In the genomic region with DNA sequence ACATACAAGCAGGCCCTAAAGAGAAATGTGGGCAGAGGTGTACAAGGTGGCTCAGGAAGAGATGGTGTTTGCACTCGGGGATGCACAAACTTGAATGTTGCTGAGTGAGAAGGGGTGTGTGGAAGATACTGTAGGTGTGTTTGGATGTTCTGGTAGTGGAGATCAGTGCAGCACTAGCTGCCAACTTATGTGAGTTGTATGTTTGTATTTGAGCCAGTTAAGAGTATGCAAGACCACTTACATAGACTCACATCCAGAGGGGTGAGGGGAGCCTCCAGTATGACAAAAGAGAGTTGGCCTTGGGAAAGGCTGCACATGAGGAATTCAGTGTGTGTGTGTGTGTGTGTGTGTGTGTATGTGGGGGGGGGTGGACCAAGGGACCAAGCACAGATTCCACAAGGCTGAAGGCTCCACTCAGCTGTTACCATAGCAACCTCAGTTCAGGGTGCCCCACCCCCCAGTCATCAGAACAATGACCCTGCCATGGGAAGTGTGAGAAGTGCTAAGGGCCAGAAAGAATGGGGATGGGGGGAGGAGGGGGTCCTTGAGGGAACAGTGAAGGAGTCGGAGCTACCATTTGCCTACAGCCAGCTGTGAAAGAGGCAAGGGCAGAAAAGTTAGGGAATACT, we compare ENCODE assay signal across 11 mouse cellular contexts. TPM values are rescaled to one million over a fixed set of nuclear protein-coding genes. Genes with fewer than 3 reads are reported as not detected.
DNase-seq lines count a peak whose midpoint lies in the region; ATAC-seq and TF ChIP-seq lines count a peak whose summit lies in the region.
"Had no signal": no experiment of that assay in that cellular context is flagged by ENCODE, and none has a peak within 500 bp of the region (broad histone marks: within the 10 kb centered on the region; RNA-seq: fewer than 3 reads in every experiment).

No protein-coding gene starts in this region.

- no peak overlapping the region for H3K4me2 ChIP-seq in embryonic facial prominence, embryonic 13.5 days

- no peaks in the 10 kb centered on the region for H3K9me3 ChIP-seq in embryonic facial prominence, embryonic 13.5 days

- H3K4me3 ChIP-seq in gastrocnemius, adult 2 months = peak overlapping the region; percentile 76
- no peak overlapping the region for H3K4me3 ChIP-seq in embryonic facial prominence, embryonic 13.5 days
- H3K4me3 ChIP-seq: erythroblast, embryonic 14.5 days had no signal

- intact Hi-C loops in gastrocnemius, adult 2 months (cut with DNase I) = no loop called here
- intact Hi-C loops in left cerebral cortex, postnatal 36 days (cut with DNase I) = loop anchor here (2.0 kb wide), 1 partner anchor 108 kb away; no protein-coding TSS in a partner anchor

- peaks cover 74% of the 10 kb centered on the region for H3K4me1 ChIP-seq in embryonic facial prominence, embryonic 13.5 days

- H3K27ac ChIP-seq in gastrocnemius, adult 2 months = peak overlapping the region; percentile 78
- H3K27ac ChIP-seq in embryonic facial prominence, embryonic 13.5 days = peak overlapping the region; percentile 80

- no peaks in the 10 kb centered on the region for H3K27me3 ChIP-seq in embryonic facial prominence, embryonic 13.5 days
- H3K27me3 ChIP-seq: CH12.LX had no signal

- H3K36me3 ChIP-seq in embryonic facial prominence, embryonic 13.5 days = peaks cover 28% of the 10 kb centered on the region

- DNase-seq in gastrocnemius, adult 2 months = no peak
- no peak for DNase-seq in gastrocnemius, adult 8-10 months (ENCODE audit: low spot score in 2 of 2)
- DNase-seq in Muller cell, postnatal 12 days (ENCODE audit: inconsistent ontology term) = peak; percentile 83
- peak; percentile 58 for DNase-seq in kidney, postnatal 10 days
- peak; percentile 95 for DNase-seq in retina, postnatal 1 day
- no peak for DNase-seq in left cerebral cortex, postnatal 36 days (ENCODE audit: low spot score in 2 of 2)
- no peak for DNase-seq in spleen, postnatal 10 days (ENCODE audit: low spot score in 2 of 2)

- no peak overlapping the region for H3K9ac ChIP-seq in embryonic facial prominence, embryonic 13.5 days

- TF ChIP-seq CTCF in gastrocnemius, adult 2 months (IDR thresholded peaks at IDR 0.05) = no peak

- WGBS in embryonic facial prominence, embryonic 13.5 days = 37% methylated on average over 2 of the region's 2 CpGs

- ATAC-seq in embryonic facial prominence, embryonic 13.5 days (ENCODE audit: insufficient number of reproducible peaks, insufficient read depth, low FRiP score, low TSS enrichment, low read depth) = no peak

RNA-seq across cellular contexts. Expression of a gene that starts 3.6 kb away (rescaled TPM):
- 10 to 100 TPM; 19.5 to 35.2 TPM for total RNA-seq in gastrocnemius, adult 2 months (2021)
- 10 to 100 TPM; 15.6 to 23.8 (median 20.3) TPM for total RNA-seq in gastrocnemius, adult 8-10 months (2022)
- polyA plus RNA-seq in embryonic facial prominence, embryonic 13.5 days (2015; fragmentation: Nextera tagmentation; extraction: Ambion mirVana) = 79.3 and 83.7 TPM in 2 replicates
- total RNA-seq in left cerebral cortex, postnatal 36 days (2021) = 100 to 1,000 TPM; 409 to 413 TPM

RNA-seq across cellular contexts. Expression of a gene that starts 16.7 kb away (rescaled TPM):
- 1,000 to 10,000 TPM; 2,819 to 3,581 TPM for total RNA-seq in gastrocnemius, adult 2 months (2021)
- 1,000 to 10,000 TPM; 2,216 to 3,193 (median 3,049) TPM for total RNA-seq in gastrocnemius, adult 8-10 months (2022)
- 2.1 and 4.3 TPM in 2 replicates for polyA plus RNA-seq in embryonic facial prominence, embryonic 13.5 days (2015; fragmentation: Nextera tagmentation; extraction: Ambion mirVana)
- 1 to 10 TPM in 1 of 2 experiments, under 1 TPM in 1; 0.67 to 1.0 TPM for total RNA-seq in left cerebral cortex, postnatal 36 days (2021)
- total RNA-seq: neutrophil, adult 5-6 weeks had no signal
- polyA plus RNA-seq: erythroblast, embryonic 14.5 days had no signal

RNA-seq across cellular contexts. Expression of a gene that starts 55.1 kb away (rescaled TPM):
- total RNA-seq in gastrocnemius, adult 2 months (2021) = 100 to 1,000 TPM; 158 to 193 TPM
- 100 to 1,000 TPM; 197 to 219 (median 208) TPM for total RNA-seq in gastrocnemius, adult 8-10 months (2022)
- polyA plus RNA-seq in embryonic facial prominence, embryonic 13.5 days (2015; fragmentation: Nextera tagmentation; extraction: Ambion mirVana) = 150 and 153 TPM in 2 replicates
- total RNA-seq in left cerebral cortex, postnatal 36 days (2021) = 100 to 1,000 TPM; 113 to 124 TPM

RNA-seq across cellular contexts. Expression of a gene that starts 55.2 kb away (rescaled TPM):
- under 1 TPM; 0.20 to 0.43 TPM for total RNA-seq in gastrocnemius, adult 2 months (2021)
- under 1 TPM; 0.11 to 0.44 (median 0.27) TPM for total RNA-seq in gastrocnemius, adult 8-10 months (2022)
- not detected in 2 replicates for polyA plus RNA-seq in embryonic facial prominence, embryonic 13.5 days (2015; fragmentation: Nextera tagmentation; extraction: Ambion mirVana)
- total RNA-seq in left cerebral cortex, postnatal 36 days (2021) = not detected
- total RNA-seq: CH12.LX; neutrophil, adult 5-6 weeks had no signal
- polyA plus RNA-seq: erythroblast, embryonic 14.5 days had no signal

RNA-seq across cellular contexts. Expression of a gene that starts 58.4 kb away (rescaled TPM):
- total RNA-seq in gastrocnemius, adult 2 months (2021) = 1 to 10 TPM; 7.4 to 8.3 TPM
- 10 to 100 TPM in 1 of 4 experiments, 1 to 10 TPM in 3; 7.3 to 10.5 (median 7.7) TPM for total RNA-seq in gastrocnemius, adult 8-10 months (2022)
- polyA plus RNA-seq in embryonic facial prominence, embryonic 13.5 days (2015; fragmentation: Nextera tagmentation; extraction: Ambion mirVana) = 46.9 and 49.8 TPM in 2 replicates
- total RNA-seq in left cerebral cortex, postnatal 36 days (2021) = 100 to 1,000 TPM; 253 to 300 TPM

Comparison
In these comparisons a context has a peak if more than half of its experiments do, and no peak if none do; other contexts are left out.
1. DNase-seq: peak in Muller cell, postnatal 12 days (single experiment), kidney, postnatal 10 days (single experiment) and retina, postnatal 1 day (single experiment); none in gastrocnemius, adult 2 months (single experiment), gastrocnemius, adult 8-10 months (0 of 2), left cerebral cortex, postnatal 36 days (0 of 2) and spleen, postnatal 10 days (0 of 2).
2. RNA of a gene that starts 3.6 kb away (total RNA-seq): 409 to 413 TPM in left cerebral cortex, postnatal 36 days; 19.5 to 35.2 TPM in gastrocnemius, adult 2 months and 15.6 to 23.8 TPM in gastrocnemius, adult 8-10 months; every median in the first group is over 10 times any median in the second.
3. RNA of a gene that starts 16.7 kb away (total RNA-seq): 2,819 to 3,581 TPM in gastrocnemius, adult 2 months and 2,216 to 3,193 TPM in gastrocnemius, adult 8-10 months; 0.67 to 1.0 TPM in left cerebral cortex, postnatal 36 days; every median in the first group is over 1,000 times any median in the second.